Mouse (Mus musculus): Measurements from ENCODE around the gene Trabd. TPM values are rescaled to one million over a fixed set of nuclear protein-coding genes. Genes with fewer than 3 reads are reported as not detected.

Gene Trabd
- polyA plus RNA-seq, 1 experiment from 2014 or later, result 39.5 TPM

GRCm38 (mm10) chr15:89063536-89063935 is 11.4 kb upstream of the Trabd start:
- Histone ChIP-seq H3K4me1 (replicated peaks) (peaks cover 26% of the 10 kb centered on the region), H3K9me3 (no peaks in the 10 kb centered on the region), H3K9ac (no peak overlapping the region), H3K4me2 (no peak overlapping the region), H3K27ac (no peak overlapping the region), H3K4me3 (no peak overlapping the region), H3K36me3 (peaks cover 12% of the 10 kb centered on the region), H3K27me3 (peaks cover 74% of the 10 kb centered on the region)
- ATAC-seq (ENCODE audit: low FRiP score), result no peak
- 76% methylated on average over 6 of the region's 6 CpGs for WGBS

- Histone ChIP-seq H3K27ac (no peak overlapping the region), H3K27me3 (peaks cover 81% of the 10 kb centered on the region), H3K4me3 (no peak overlapping the region), H3K36me3 (peaks cover 24% of the 10 kb centered on the region), H3K9ac (no peak overlapping the region), H3K4me1 (replicated peaks) (peaks cover 19% of the 10 kb centered on the region), H3K9me3 (no peaks in the 10 kb centered on the region), H3K4me2 (no peak overlapping the region)
- WGBS, result 98% methylated on average over 5 of the region's 5 CpGs
- no peak for ATAC-seq (ENCODE audit: low FRiP score)
These were observed 10.0 kb upstream of the Trabd start for GRCm38 (mm10) chr15:89064891-89065290.

DNA sequence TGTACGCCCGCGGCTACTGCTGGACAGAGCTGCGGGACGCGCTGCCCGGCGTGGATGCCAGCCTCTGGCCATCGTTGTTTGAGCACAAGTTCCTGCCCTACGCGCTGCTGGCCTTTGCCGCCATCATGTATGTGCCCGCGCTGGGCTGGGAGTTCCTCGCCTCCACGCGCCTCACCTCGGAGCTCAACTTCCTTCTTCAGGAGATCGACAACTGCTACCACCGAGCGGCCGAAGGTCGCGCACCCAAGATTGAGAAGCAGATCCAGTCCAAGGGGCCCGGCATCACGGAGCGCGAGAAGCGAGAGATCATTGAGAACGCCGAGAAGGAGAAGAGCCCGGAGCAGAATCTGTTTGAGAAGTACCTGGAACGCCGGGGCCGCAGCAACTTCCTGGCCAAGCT is 7.3 kb upstream of the Trabd start:
- Histone ChIP-seq H3K4me1 (replicated peaks) (no peaks in the 10 kb centered on the region), H3K4me3 (no peak overlapping the region), H3K9ac (peak overlapping the region; percentile 6; the same call in 1 of the 2 replicates), H3K27me3 (peaks cover 71% of the 10 kb centered on the region), H3K9me3 (no peaks in the 10 kb centered on the region), H3K4me2 (no peak overlapping the region), H3K27ac (no peak overlapping the region), H3K36me3 (peaks cover 26% of the 10 kb centered on the region)
- 31% methylated on average over 35 of the region's 35 CpGs for WGBS
- no peak for ATAC-seq (ENCODE audit: low FRiP score)

DNA sequence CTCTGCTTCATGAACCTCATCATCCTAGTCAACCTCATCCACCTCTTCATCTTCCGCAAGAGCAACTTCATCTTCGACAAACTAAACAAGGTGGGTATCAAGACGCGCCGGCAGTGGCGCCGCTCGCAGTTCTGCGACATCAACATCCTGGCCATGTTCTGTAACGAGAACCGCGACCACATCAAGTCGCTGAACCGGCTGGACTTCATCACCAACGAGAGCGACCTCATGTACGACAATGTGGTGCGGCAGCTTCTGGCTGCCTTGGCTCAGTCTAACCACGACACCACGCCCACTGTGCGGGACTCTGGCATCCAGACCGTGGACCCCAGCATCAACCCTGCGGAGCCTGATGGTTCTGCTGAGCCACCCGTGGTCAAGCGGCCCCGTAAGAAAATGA is 6.7 kb upstream of the Trabd start:
- no peaks in the 10 kb centered on the region for H3K4me1 ChIP-seq (replicated peaks)
- H3K9ac ChIP-seq, result peak overlapping the region; percentile 6; the same call in 1 of the 2 replicates
- 41% methylated on average over 26 of the region's 26 CpGs for WGBS
- H3K9me3 ChIP-seq, result no peaks in the 10 kb centered on the region
- peaks cover 26% of the 10 kb centered on the region for H3K36me3 ChIP-seq
- H3K4me2 ChIP-seq, result no peak overlapping the region
- no peak overlapping the region for H3K4me3 ChIP-seq
- H3K27ac ChIP-seq, result no peak overlapping the region
- no peak for ATAC-seq (ENCODE audit: low FRiP score)
- H3K27me3 ChIP-seq, result peaks cover 68% of the 10 kb centered on the region

GRCm38 (mm10) chr15:89069336-89069840 is 5.5 kb upstream of the Trabd start:
- no peak overlapping the region for H3K27ac ChIP-seq
- peaks cover 6% of the 10 kb centered on the region for H3K4me1 ChIP-seq (replicated peaks)
- peaks cover 26% of the 10 kb centered on the region for H3K36me3 ChIP-seq
- peaks cover 62% of the 10 kb centered on the region for H3K27me3 ChIP-seq
- H3K9me3 ChIP-seq, result no peaks in the 10 kb centered on the region
- H3K4me2 ChIP-seq, result no peak overlapping the region
- no peak for ATAC-seq (ENCODE audit: low FRiP score)
- WGBS, result 81% methylated on average over 19 of the region's 19 CpGs
- H3K9ac ChIP-seq, result no peak overlapping the region
- H3K4me3 ChIP-seq, result no peak overlapping the region

- H3K36me3 ChIP-seq, result peaks cover 26% of the 10 kb centered on the region
- H3K27ac ChIP-seq, result no peak overlapping the region
- H3K4me1 ChIP-seq (replicated peaks), result peaks cover 19% of the 10 kb centered on the region
- H3K9me3 ChIP-seq, result no peaks in the 10 kb centered on the region
- no peak overlapping the region for H3K4me3 ChIP-seq
- peaks cover 53% of the 10 kb centered on the region for H3K27me3 ChIP-seq
- 75% methylated on average over 24 of the region's 24 CpGs for WGBS
- no peak overlapping the region for H3K4me2 ChIP-seq
- ATAC-seq (ENCODE audit: low FRiP score), result no peak
- no peak overlapping the region for H3K9ac ChIP-seq
These were observed 4.3 kb upstream of the Trabd start for GRCm38 (mm10) chr15:89070606-89071005.

GRCm38 (mm10) chr15:89073993-89074603 is 826 bp upstream of the Trabd start:
- Histone ChIP-seq H3K36me3 (peaks cover 9% of the 10 kb centered on the region), H3K4me1 (replicated peaks) (peaks cover 46% of the 10 kb centered on the region), H3K4me3 (no peak overlapping the region), H3K27me3 (peaks cover 18% of the 10 kb centered on the region), H3K9ac (peak overlapping the region; percentile 94; the same call in 1 of the 2 replicates), H3K9me3 (no peaks in the 10 kb centered on the region), H3K27ac (peak overlapping the region; percentile 92; the same call in 1 of the 2 replicates), H3K4me2 (no peak overlapping the region)
- no peak for ATAC-seq (ENCODE audit: low FRiP score)
- WGBS, result 87% methylated on average over 10 of the region's 10 CpGs

DNA sequence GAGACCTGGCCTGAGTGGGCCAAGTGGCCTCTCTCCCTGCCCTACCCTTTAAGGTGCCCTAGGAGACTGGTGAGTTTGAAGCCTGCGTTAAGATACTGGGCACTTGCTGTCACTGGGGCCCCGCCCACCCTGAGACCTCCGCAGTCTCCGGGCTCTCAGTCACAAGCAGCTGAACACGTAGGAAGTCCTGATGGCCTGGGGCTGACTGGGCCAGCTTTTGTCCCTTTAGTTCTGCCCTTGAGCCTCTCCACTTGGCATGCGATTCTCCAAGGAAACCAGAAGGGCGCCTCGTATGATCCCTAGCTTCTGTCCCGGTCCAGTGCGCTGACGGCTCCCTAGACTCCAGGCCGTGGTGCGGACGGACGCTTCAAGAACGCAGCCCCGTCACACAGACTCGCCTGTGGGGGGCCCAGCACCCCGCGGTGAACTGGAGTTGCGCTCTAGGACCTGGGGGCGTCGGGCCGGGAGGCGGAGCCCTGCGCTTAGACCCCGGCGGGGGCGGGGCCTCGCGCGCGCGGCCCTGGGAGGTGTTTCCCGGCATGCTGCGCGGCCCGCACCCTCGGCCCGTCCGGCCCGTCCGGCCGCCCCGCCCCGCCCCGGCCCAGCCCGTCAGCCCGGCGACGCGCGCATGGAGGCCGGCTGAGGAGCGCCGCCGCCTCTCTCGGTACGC is 689 bp downstream of the Trabd start:
- H3K27ac ChIP-seq, result peak overlapping the region; percentile 92
- peaks cover 46% of the 10 kb centered on the region for H3K4me1 ChIP-seq (replicated peaks)
- 0% methylated on average over 24 of the region's 59 CpGs for WGBS
- peak; percentile 92 for ATAC-seq (ENCODE audit: low FRiP score)
- no peaks in the 10 kb centered on the region for H3K9me3 ChIP-seq
- H3K9ac ChIP-seq, result peak overlapping the region; percentile 94
- peak overlapping the region; percentile 84 for H3K4me3 ChIP-seq
- peaks cover 3% of the 10 kb centered on the region; the same call in 1 of the 2 replicates for H3K27me3 ChIP-seq
- H3K36me3 ChIP-seq, result peaks cover 10% of the 10 kb centered on the region
- H3K4me2 ChIP-seq, result peak overlapping the region; percentile 95

GRCm38 (mm10) chr15:89076156-89076731 is 1.3 kb downstream of the Trabd start:
- Histone ChIP-seq H3K4me3 (peak overlapping the region; percentile 84), H3K27ac (peak overlapping the region; percentile 92), H3K36me3 (peaks cover 17% of the 10 kb centered on the region), H3K9me3 (no peaks in the 10 kb centered on the region), H3K27me3 (no peaks in the 10 kb centered on the region), H3K4me1 (replicated peaks) (peaks cover 46% of the 10 kb centered on the region), H3K9ac (peak overlapping the region; percentile 94), H3K4me2 (peak overlapping the region; percentile 95)
- WGBS, result under 1% methylated on average over 26 of the region's 39 CpGs
- peak; percentile 76 for ATAC-seq (ENCODE audit: low FRiP score)

DNA sequence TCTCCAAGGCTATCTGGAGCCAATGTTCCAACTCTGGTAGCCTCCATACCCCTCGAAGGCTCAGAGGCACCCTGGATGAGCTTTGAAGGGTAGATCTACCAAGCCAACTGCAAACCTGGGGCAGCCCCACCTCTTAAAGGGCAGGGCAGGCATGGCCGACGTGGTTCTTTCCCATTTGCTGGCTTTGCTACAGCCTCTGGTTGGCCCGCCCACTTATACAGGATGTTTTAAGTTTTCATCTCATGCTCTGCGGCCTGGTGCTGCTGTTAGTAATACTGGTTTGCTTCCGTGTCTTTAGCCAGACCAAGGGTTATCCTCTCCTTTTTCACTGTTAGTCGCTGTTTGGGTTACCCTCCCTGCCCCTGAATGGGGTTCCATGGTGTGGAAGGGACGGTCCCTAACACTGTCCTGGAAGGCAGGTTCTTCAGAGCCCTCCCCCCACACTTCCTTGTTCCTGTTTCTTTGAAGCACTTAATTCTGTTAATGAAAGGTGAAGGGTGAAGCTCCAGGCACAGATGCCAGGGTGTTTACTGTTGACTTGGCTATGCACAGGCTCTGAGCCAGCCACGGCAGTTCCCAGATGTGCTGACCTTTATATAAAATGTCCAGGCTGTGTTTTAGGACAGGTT is 3.4 kb downstream of the Trabd start:
- H3K4me1 ChIP-seq (replicated peaks), result peaks cover 46% of the 10 kb centered on the region
- H3K4me2 ChIP-seq, result peak overlapping the region; percentile 95
- H3K27me3 ChIP-seq, result no peaks in the 10 kb centered on the region
- ATAC-seq (ENCODE audit: low FRiP score), result no peak
- 0 out of 2 replicates have a peak overlapping the region, but pooled peaks have one; percentile 84 for H3K4me3 ChIP-seq
- WGBS, result 78% methylated on average over 9 of the region's 9 CpGs
- no peak overlapping the region for H3K27ac ChIP-seq
- peak overlapping the region; percentile 94 for H3K9ac ChIP-seq
- H3K36me3 ChIP-seq, result peaks cover 37% of the 10 kb centered on the region
- no peaks in the 10 kb centered on the region for H3K9me3 ChIP-seq

DNA sequence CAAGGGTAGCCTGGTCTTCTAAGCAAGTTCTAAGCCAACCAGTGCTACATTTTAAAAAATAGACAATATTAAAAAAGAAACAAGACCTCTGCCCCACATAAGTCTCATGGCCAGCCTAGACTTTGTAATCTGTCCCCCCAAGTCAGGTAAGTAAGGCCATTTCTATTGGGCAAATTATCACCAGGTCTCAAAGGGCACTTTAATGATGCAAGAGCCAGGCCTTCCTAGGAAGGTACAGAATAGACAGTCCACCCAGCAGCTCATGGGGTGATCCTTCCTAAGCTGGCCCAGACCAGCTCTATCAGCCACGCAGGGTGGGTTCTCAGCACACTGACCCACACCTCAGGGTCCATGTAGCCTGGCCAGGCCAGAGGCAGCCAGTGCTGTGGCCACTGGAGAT is 9.0 kb downstream of the Trabd start:
- Histone ChIP-seq H3K4me3 (no peak overlapping the region), H3K9ac (no peak overlapping the region), H3K4me2 (no peak overlapping the region), H3K36me3 (peaks cover 78% of the 10 kb centered on the region), H3K9me3 (no peaks in the 10 kb centered on the region), H3K27me3 (no peaks in the 10 kb centered on the region), H3K4me1 (replicated peaks) (peaks cover 11% of the 10 kb centered on the region), H3K27ac (no peak overlapping the region)
- no peak for ATAC-seq (ENCODE audit: low FRiP score)
- WGBS, result 100% methylated on average over 1 of the region's 1 CpGs

GRCm38 (mm10) chr15:89084826-89085225 is 9.9 kb downstream of the Trabd start:
- Histone ChIP-seq H3K9ac (no peak overlapping the region), H3K27ac (no peak overlapping the region), H3K4me2 (no peak overlapping the region), H3K27me3 (no peaks in the 10 kb centered on the region), H3K9me3 (no peaks in the 10 kb centered on the region), H3K36me3 (peaks cover 71% of the 10 kb centered on the region), H3K4me3 (no peak overlapping the region), H3K4me1 (replicated peaks) (peaks cover 14% of the 10 kb centered on the region)
- no peak for ATAC-seq (ENCODE audit: low FRiP score)
- WGBS, result 86% methylated on average over 2 of the region's 2 CpGs

Data from hindbrain, embryonic 13.5 days (tissue).